Mouse (Mus musculus): Measurements from ENCODE around the gene Izumo4. TPM values are rescaled to one million over a fixed set of nuclear protein-coding genes. Genes with fewer than 3 reads are reported as not detected.
A peak's percentile ranks its signal among the peaks of the same experiment; 100 is the strongest.

Izumo4 gene
- polyA plus RNA-seq (2015; fragmentation: Nextera tagmentation; extraction: Ambion mirVana): 12.2 and 14.4 TPM in 2 replicates

DNA sequence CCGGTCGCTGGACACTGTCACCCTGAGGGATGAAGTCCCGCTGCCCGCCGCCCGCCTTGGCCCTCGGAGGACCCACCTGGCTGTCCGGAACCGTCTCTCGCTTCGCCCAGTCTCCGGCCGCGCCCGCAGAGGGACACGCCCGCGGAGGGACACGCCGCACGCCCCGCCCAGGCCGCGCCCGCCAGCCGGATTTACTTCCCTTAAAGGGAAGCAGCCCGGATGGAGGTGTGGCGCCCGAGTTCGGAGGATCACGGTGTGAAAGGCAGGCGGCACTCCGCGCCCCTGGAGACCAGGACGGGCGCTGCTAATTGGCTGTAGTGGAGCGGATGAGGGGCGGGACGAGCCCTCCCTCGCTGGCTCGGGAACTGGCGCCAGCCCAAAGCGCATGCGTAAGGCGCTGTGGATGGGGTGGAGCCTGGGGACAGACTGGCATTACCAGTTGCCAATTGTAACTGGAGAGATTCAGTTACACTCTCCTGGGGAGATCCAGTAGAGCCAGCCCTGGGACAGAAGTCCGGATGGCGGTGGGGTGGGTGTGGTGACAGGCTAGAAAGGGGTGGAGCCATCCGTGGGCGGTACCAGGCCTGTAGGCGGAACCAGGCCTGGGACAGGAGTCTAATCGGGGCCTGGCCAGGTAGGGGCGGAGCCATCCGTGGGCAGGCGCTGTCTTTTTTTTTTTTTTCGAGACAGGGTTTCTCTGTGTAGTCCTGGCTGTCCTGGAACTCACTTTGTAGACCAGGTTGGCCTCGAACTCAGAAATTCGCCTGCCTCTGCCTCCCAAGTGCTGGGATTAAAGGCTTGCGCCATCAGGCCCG, at the start of gene Izumo4, which contains the start of gene Mob3a:
Izumo4 (plus strand) TSS at position 464 of the 815 bp plus-strand sequence.
Mob3a (minus strand) TSS at position 257 of the 815 bp plus-strand sequence.
- under 1% methylated on average over 58 of the region's 59 CpGs for WGBS
- no peaks in the 10 kb centered on the region for H3K27me3 ChIP-seq (replicated peaks; ENCODE audit: control insufficient read depth, insufficient read depth, low read length)
- peak within 1 kb of the TSS; percentile 85 for H3K4me2 ChIP-seq (replicated peaks; ENCODE audit: low read depth)
- H3K36me3 ChIP-seq (ENCODE audit: control insufficient read depth, insufficient read depth): 0 out of 2 replicates have a peak, but pooled peaks cover 9% of the 10 kb centered on the region
- H3K9me3 ChIP-seq (ENCODE audit: control insufficient read depth): no peaks in the 10 kb centered on the region
- TF ChIP-seq CTCF (IDR thresholded peaks at IDR 0.05; ENCODE audit: low read depth): peak; percentile 40
- H3K4me3 ChIP-seq (ENCODE audit: low read depth, low read length): peak within 1 kb of the TSS; percentile 56
- 0 out of 2 replicates have a peak, but pooled peaks cover 3% of the 10 kb centered on the region for H3K4me1 ChIP-seq (replicated peaks; ENCODE audit: control insufficient read depth, insufficient read depth, low read length)
- peak within 1 kb of the TSS; percentile 73 for H3K27ac ChIP-seq (ENCODE audit: low read depth, low read length)
- H3K9ac ChIP-seq (ENCODE audit: low read depth, low read length): peak within 1 kb of the TSS; percentile 58
- ATAC-seq: peak; percentile 95

DNA sequence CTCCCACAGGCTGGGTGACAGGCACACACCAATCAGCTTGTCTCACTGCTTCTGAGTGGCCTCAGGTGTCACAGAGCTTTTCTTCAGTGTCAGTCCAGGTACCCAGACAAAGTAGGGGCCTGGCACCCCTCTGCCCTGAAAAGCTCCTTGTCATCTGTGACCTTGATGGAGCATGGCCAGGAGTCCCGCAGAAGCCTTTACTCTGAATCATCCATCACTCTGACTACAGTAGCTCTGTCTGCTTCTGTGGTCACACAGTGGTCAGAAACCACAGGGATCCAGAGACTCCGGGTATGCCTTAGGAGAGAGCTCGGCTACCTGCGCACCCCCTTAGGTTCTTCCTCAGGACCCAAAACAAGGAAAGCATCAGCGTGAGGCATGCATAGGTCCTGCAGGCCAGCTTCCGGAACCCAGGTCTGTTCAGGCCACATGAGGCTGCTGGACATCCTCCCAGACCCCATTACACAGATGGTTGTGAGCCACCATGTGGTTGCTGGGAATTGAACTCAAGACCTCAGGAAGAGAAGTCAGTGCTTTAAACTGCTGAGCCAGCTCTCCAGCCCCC, 48.7 kb upstream of the Izumo4 start:
- no peak for ATAC-seq
- Histone ChIP-seq H3K9me3 (ENCODE audit: control insufficient read depth) (no peaks in the 10 kb centered on the region), H3K27me3 (replicated peaks; ENCODE audit: control insufficient read depth, insufficient read depth, low read length) (no peaks in the 10 kb centered on the region), H3K4me2 (replicated peaks; ENCODE audit: low read depth) (no peak overlapping the region), H3K4me1 (replicated peaks; ENCODE audit: control insufficient read depth, insufficient read depth, low read length) (peaks cover 10% of the 10 kb centered on the region; the same call in 1 of the 2 replicates), H3K4me3 (ENCODE audit: low read depth, low read length) (no peak overlapping the region), H3K27ac (ENCODE audit: low read depth, low read length) (no peak overlapping the region), H3K36me3 (ENCODE audit: control insufficient read depth, insufficient read depth) (peaks cover 12% of the 10 kb centered on the region), H3K9ac (ENCODE audit: low read depth, low read length) (no peak overlapping the region)
- no peak for TF ChIP-seq CTCF (IDR thresholded peaks at IDR 0.05; ENCODE audit: low read depth)
- WGBS: 90% methylated on average over 6 of the region's 6 CpGs

DNA sequence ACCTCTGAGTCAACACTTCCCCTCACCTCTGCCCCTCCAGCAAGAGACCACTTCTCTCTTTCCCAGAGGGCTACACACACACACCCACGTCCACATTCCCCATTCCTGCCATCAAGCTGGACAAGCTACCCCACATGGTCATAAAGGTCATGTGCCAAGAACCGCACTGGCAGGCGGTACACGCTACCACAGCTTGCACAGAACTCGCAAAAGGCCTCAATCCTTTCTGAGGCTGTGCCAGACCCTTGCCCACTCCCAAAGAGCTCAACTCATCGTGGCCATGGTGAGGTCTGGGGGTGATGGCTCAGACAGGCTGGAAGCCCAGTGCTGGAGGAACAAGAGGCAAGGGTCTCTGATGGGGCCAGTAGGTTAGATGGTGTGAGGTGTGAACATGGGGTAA, 47.1 kb upstream of the Izumo4 start:
- WGBS: 71% methylated on average over 6 of the region's 6 CpGs
- H3K27me3 ChIP-seq (replicated peaks; ENCODE audit: control insufficient read depth, insufficient read depth, low read length): no peaks in the 10 kb centered on the region
- no peak overlapping the region for H3K4me3 ChIP-seq (ENCODE audit: low read depth, low read length)
- no peak overlapping the region for H3K27ac ChIP-seq (ENCODE audit: low read depth, low read length)
- H3K9me3 ChIP-seq (ENCODE audit: control insufficient read depth): no peaks in the 10 kb centered on the region
- H3K4me2 ChIP-seq (replicated peaks; ENCODE audit: low read depth): peak overlapping the region; percentile 94; the same call in 1 of the 2 replicates
- H3K9ac ChIP-seq (ENCODE audit: low read depth, low read length): no peak overlapping the region
- peaks cover 8% of the 10 kb centered on the region; the same call in 1 of the 2 replicates for H3K36me3 ChIP-seq (ENCODE audit: control insufficient read depth, insufficient read depth)
- H3K4me1 ChIP-seq (replicated peaks; ENCODE audit: control insufficient read depth, insufficient read depth, low read length): peaks cover 13% of the 10 kb centered on the region; the same call in 1 of the 2 replicates
- ATAC-seq: no peak
- no peak for TF ChIP-seq CTCF (IDR thresholded peaks at IDR 0.05; ENCODE audit: low read depth)

- Histone ChIP-seq H3K27me3 (replicated peaks; ENCODE audit: control insufficient read depth, insufficient read depth, low read length) (no peaks in the 10 kb centered on the region), H3K4me3 (ENCODE audit: low read depth, low read length) (peak overlapping the region; percentile 87), H3K36me3 (ENCODE audit: control insufficient read depth, insufficient read depth) (peaks cover 8% of the 10 kb centered on the region; the same call in 1 of the 2 replicates), H3K4me2 (replicated peaks; ENCODE audit: low read depth) (peak overlapping the region; percentile 94), H3K27ac (ENCODE audit: low read depth, low read length) (peak overlapping the region; percentile 54; the same call in 1 of the 2 replicates), H3K4me1 (replicated peaks; ENCODE audit: control insufficient read depth, insufficient read depth, low read length) (peaks cover 13% of the 10 kb centered on the region; the same call in 1 of the 2 replicates), H3K9ac (ENCODE audit: low read depth, low read length) (peak overlapping the region; percentile 79), H3K9me3 (ENCODE audit: control insufficient read depth) (no peaks in the 10 kb centered on the region)
- no peak for TF ChIP-seq CTCF (IDR thresholded peaks at IDR 0.05; ENCODE audit: low read depth)
- 1% methylated on average over 12 of the region's 12 CpGs for WGBS
- peak; percentile 4; the same call in 1 of the 2 replicates for ATAC-seq
Observed at GRCm38 (mm10) chr10:80655406-80656129, 46.4 kb upstream of the Izumo4 start.

GRCm38 (mm10) chr10:80656130-80656862, 45.7 kb upstream of the Izumo4 start:
- ATAC-seq: peak; percentile 75
- Histone ChIP-seq H3K36me3 (ENCODE audit: control insufficient read depth, insufficient read depth) (peaks cover 8% of the 10 kb centered on the region; the same call in 1 of the 2 replicates), H3K4me2 (replicated peaks; ENCODE audit: low read depth) (peak overlapping the region; percentile 94), H3K4me3 (ENCODE audit: low read depth, low read length) (peak overlapping the region; percentile 87), H3K9ac (ENCODE audit: low read depth, low read length) (peak overlapping the region; percentile 79), H3K4me1 (replicated peaks; ENCODE audit: control insufficient read depth, insufficient read depth, low read length) (peaks cover 13% of the 10 kb centered on the region; the same call in 1 of the 2 replicates), H3K27ac (ENCODE audit: low read depth, low read length) (peak overlapping the region; percentile 73), H3K9me3 (ENCODE audit: control insufficient read depth) (no peaks in the 10 kb centered on the region), H3K27me3 (replicated peaks; ENCODE audit: control insufficient read depth, insufficient read depth, low read length) (no peaks in the 10 kb centered on the region)
- WGBS: under 1% methylated on average over 69 of the region's 72 CpGs
- no peak for TF ChIP-seq CTCF (IDR thresholded peaks at IDR 0.05; ENCODE audit: low read depth)
